Mouse (Mus musculus): ENCODE results near the gene Sorbs2. TPM values are rescaled to one million over a fixed set of nuclear protein-coding genes. Genes with fewer than 3 reads are reported as not detected.

Sorbs2 gene
- polyA plus RNA-seq, 1 experiment from 2014 or later: 77.9 TPM

DNA sequence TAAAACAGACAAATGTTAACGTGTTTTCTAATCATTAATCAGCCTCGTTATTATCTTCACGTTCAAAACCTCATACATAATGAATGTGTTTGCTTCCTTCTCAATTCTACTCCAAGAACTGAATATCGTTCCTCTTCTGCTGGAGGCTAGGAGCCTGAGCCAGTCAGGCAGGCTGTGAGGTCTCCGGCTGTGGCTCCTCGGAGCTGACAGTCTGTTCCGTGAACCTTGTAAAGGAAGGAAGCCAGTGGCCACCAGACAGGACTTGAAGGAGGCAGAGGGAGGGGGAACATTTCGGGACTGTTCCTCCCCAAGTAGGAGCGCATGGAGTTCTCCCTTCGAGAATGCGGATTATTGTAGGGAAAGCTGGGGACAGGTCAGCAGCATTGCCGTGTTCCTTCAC is 153.0 kb downstream of the Sorbs2 start:
- Histone ChIP-seq H3K4me1 (replicated peaks) (peaks cover 20% of the 10 kb centered on the region), H3K4me3 (replicated peaks) (no peak overlapping the region), H3K27ac (no peak overlapping the region), H3K4me2 (replicated peaks) (no peak overlapping the region), H3K9me3 (no peaks in the 10 kb centered on the region), H3K9ac (replicated peaks) (no peak overlapping the region), H3K36me3 (peaks cover 10% of the 10 kb centered on the region; the same call in 1 of the 2 replicates), H3K27me3 (no peaks in the 10 kb centered on the region)
- WGBS: 63% methylated on average over 12 of the region's 12 CpGs
- no peak for ATAC-seq

DNA sequence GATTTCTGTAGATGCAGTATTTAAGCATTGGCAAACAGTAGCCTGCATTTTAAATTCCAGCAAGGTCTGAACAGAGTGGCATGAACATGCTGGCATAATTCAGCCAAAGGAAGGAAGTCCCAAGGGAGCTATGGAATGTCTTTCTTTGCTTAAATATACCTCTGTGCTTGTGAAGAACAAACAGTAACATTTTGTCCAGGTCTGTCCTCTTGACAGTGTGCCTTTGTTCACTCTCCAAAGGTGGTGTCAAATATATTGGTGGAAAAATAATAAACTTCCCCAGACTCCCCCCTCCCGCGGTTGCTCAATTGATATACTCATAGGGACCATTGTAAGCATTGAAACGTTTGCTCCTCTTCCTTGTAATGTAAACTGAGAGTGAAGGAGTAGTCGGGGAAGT is 154.0 kb downstream of the Sorbs2 start:
- H3K36me3 ChIP-seq: peaks cover 10% of the 10 kb centered on the region; the same call in 1 of the 2 replicates
- 71% methylated on average over 4 of the region's 4 CpGs for WGBS

GRCm38 (mm10) chr8:45666221-45666620 is 158.6 kb downstream of the Sorbs2 start:
- 66% methylated on average over 7 of the region's 7 CpGs for WGBS
- no peak for ATAC-seq

More for the DNA sequence above, 154.0 kb downstream of the Sorbs2 start:
- Histone ChIP-seq H3K4me3 (replicated peaks) (no peak overlapping the region), H3K9me3 (no peaks in the 10 kb centered on the region), H3K9ac (replicated peaks) (no peak overlapping the region), H3K27me3 (no peaks in the 10 kb centered on the region), H3K27ac (no peak overlapping the region), H3K4me1 (replicated peaks) (peaks cover 22% of the 10 kb centered on the region), H3K4me2 (replicated peaks) (no peak overlapping the region)
- ATAC-seq: no peak

DNA sequence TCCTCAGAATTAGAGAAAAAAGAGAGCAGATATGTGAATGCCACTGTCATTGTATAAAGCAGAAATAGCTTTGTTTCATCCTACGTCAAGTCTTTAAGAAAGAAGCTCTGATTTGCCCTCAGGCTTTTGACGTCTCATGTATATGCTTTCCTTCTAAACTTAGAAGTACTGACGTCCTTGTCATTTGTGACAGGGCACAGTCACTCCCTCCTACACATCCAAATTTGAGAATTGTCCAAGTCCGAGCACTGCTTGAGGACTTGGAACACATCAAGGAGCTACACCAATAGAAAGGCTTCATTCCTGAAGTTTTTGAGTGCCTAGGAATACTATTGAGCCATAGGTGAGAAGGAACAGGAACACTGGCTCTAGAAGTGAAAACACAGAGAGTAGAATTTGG is 165.6 kb downstream of the Sorbs2 start:
- Histone ChIP-seq H3K9ac (replicated peaks) (no peak overlapping the region), H3K27me3 (no peaks in the 10 kb centered on the region), H3K4me2 (replicated peaks) (no peak overlapping the region), H3K36me3 (no peaks in the 10 kb centered on the region), H3K27ac (no peak overlapping the region), H3K4me3 (replicated peaks) (no peak overlapping the region), H3K4me1 (replicated peaks) (peaks cover 22% of the 10 kb centered on the region), H3K9me3 (no peaks in the 10 kb centered on the region)
- WGBS: 87% methylated on average over 4 of the region's 4 CpGs
- ATAC-seq: no peak

More at GRCm38 (mm10) chr8:45666221-45666620, 158.6 kb downstream of the Sorbs2 start:
- no peaks in the 10 kb centered on the region for H3K27me3 ChIP-seq
- no peak overlapping the region for H3K27ac ChIP-seq
- no peaks in the 10 kb centered on the region for H3K9me3 ChIP-seq
- 0 out of 2 replicates have a peak, but pooled peaks cover 4% of the 10 kb centered on the region for H3K36me3 ChIP-seq
- no peak overlapping the region for H3K9ac ChIP-seq (replicated peaks)
- peaks cover 7% of the 10 kb centered on the region for H3K4me1 ChIP-seq (replicated peaks)
- no peak overlapping the region for H3K4me3 ChIP-seq (replicated peaks)
- no peak overlapping the region for H3K4me2 ChIP-seq (replicated peaks)

DNA sequence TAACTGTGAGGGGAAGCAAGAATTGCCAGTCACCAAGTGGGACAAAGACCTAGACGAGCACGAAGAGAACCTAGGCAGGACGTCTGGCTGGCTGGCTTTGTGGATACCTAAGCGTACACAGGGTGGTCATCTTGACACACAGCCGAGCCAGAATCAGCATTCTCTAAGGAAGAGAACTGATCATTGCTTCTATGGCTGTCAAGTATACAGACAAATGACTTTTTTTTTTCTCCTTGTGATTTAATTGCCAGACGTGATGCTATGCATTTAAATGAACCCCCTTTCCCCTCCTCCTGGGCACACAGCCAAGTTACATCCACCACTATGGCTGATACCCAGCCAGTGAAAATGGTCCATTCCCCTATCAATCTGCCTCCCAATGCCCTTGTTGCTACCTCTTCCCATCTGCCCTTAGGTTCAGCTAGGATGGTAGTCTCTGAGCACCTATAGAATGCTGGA is 168.3 kb downstream of the Sorbs2 start:
- Histone ChIP-seq H3K27ac (peak overlapping the region; percentile 74), H3K27me3 (no peaks in the 10 kb centered on the region), H3K36me3 (no peaks in the 10 kb centered on the region), H3K4me3 (replicated peaks) (no peak overlapping the region), H3K4me2 (replicated peaks) (0 out of 2 replicates have a peak overlapping the region, but pooled peaks have one; percentile 6), H3K4me1 (replicated peaks) (peaks cover 23% of the 10 kb centered on the region), H3K9me3 (no peaks in the 10 kb centered on the region), H3K9ac (replicated peaks) (no peak overlapping the region)
- WGBS: 38% methylated on average over 6 of the region's 6 CpGs
- ATAC-seq: peak; percentile 70

DNA sequence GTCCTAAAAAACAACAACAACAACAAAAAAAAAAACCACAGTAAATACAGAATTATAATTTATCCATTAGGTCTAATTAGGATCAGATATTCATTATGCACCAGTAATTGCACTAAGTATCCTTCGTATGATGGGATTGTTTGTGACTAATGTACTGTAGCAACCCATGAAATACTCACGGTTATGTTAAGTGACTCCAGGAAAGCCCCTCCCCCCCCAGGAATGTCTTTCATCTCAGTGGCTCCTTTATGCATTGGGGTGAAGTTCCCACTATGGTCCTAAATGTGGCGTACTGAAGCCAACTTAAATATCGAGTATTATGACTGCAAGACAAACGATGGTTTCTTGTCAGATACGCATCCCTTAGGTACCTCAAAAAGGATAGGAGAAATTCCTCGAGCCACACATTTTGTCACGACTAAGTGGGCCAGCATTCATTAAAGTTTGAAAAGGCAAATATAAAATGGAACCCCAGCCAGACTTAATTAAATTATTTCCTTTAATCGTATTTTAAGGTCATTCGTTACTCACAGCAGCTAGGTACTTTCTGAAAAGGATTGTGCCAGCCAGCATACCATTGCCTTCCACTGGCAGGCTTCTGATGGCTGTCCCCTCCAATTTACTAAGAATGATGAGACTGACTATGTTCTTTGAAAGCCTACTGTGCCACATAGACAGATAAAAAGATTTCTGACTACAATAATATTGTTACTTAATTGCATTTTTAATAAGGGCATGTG is 169.7 kb downstream of the Sorbs2 start:
- H3K4me1 ChIP-seq (replicated peaks): peaks cover 23% of the 10 kb centered on the region

DNA sequence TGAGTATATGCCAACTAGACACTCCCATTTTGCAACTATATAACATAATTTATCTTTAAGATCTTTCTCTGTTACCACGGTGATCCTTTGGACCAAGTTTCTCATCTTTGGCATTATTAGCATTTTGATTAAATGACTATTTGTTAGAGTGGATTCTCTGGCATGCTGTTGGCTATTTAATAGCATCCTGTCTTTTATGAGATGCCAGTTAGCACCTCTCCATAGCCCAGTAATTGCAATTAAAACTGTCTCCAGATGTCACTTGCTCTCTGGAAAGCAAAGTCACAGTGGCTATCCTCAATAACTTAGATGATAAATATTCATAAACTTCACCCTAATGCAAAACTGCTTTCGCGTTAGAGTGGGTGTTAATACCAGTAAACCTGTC is 170.3 kb downstream of the Sorbs2 start:
- Histone ChIP-seq H3K4me3 (replicated peaks) (no peak overlapping the region), H3K9ac (replicated peaks) (no peak overlapping the region), H3K4me2 (replicated peaks) (no peak overlapping the region), H3K9me3 (no peaks in the 10 kb centered on the region), H3K36me3 (no peaks in the 10 kb centered on the region), H3K27ac (no peak overlapping the region), H3K4me1 (replicated peaks) (peaks cover 26% of the 10 kb centered on the region), H3K27me3 (no peaks in the 10 kb centered on the region)
- WGBS: 61% methylated on average over 3 of the region's 3 CpGs
- no peak for ATAC-seq

More for the DNA sequence above, 169.7 kb downstream of the Sorbs2 start:
- no peak overlapping the region for H3K9ac ChIP-seq (replicated peaks)
- H3K4me3 ChIP-seq (replicated peaks): no peak overlapping the region
- no peak overlapping the region for H3K4me2 ChIP-seq (replicated peaks)
- 0 out of 2 replicates have a peak overlapping the region, but pooled peaks have one; percentile 19 for H3K27ac ChIP-seq
- no peaks in the 10 kb centered on the region for H3K9me3 ChIP-seq
- H3K27me3 ChIP-seq: no peaks in the 10 kb centered on the region
- WGBS: 40% methylated on average over 10 of the region's 10 CpGs
- ATAC-seq: 0 out of 2 replicates have a peak, but pooled peaks have one; percentile 44
- no peaks in the 10 kb centered on the region for H3K36me3 ChIP-seq

- no peaks in the 10 kb centered on the region for H3K27me3 ChIP-seq
- ATAC-seq: no peak
- no peak overlapping the region for H3K9ac ChIP-seq (replicated peaks)
- no peak overlapping the region for H3K4me3 ChIP-seq (replicated peaks)
- H3K4me2 ChIP-seq (replicated peaks): no peak overlapping the region
- H3K9me3 ChIP-seq: no peaks in the 10 kb centered on the region
- 86% methylated on average over 3 of the region's 3 CpGs for WGBS
- H3K4me1 ChIP-seq (replicated peaks): peaks cover 24% of the 10 kb centered on the region
- no peak overlapping the region for H3K27ac ChIP-seq
- no peaks in the 10 kb centered on the region for H3K36me3 ChIP-seq
Measured at GRCm38 (mm10) chr8:45681171-45681570, 173.6 kb downstream of the Sorbs2 start.

GRCm38 (mm10) chr8:45682845-45683383 is 175.3 kb downstream of the Sorbs2 start:
- H3K36me3 ChIP-seq: no peaks in the 10 kb centered on the region
- no peaks in the 10 kb centered on the region for H3K27me3 ChIP-seq
- 68% methylated on average over 8 of the region's 8 CpGs for WGBS
- no peak overlapping the region for H3K4me3 ChIP-seq (replicated peaks)
- no peaks in the 10 kb centered on the region for H3K9me3 ChIP-seq
- 0 out of 2 replicates have a peak overlapping the region, but pooled peaks have one; percentile 45 for H3K27ac ChIP-seq
- ATAC-seq: 0 out of 2 replicates have a peak, but pooled peaks have one; percentile 58
- H3K4me1 ChIP-seq (replicated peaks): peaks cover 14% of the 10 kb centered on the region
- no peak overlapping the region for H3K9ac ChIP-seq (replicated peaks)
- H3K4me2 ChIP-seq (replicated peaks): no peak overlapping the region

GRCm38 (mm10) chr8:45687942-45688695 is 180.5 kb downstream of the Sorbs2 start:
- H3K27me3 ChIP-seq: no peaks in the 10 kb centered on the region
- peaks cover 19% of the 10 kb centered on the region for H3K4me1 ChIP-seq (replicated peaks)
- no peak overlapping the region for H3K4me3 ChIP-seq (replicated peaks)
- H3K9me3 ChIP-seq: no peaks in the 10 kb centered on the region
- H3K36me3 ChIP-seq: peaks cover 5% of the 10 kb centered on the region
- ATAC-seq: no peak
- no peak overlapping the region for H3K9ac ChIP-seq (replicated peaks)
- H3K27ac ChIP-seq: no peak overlapping the region
- 70% methylated on average over 12 of the region's 12 CpGs for WGBS
- H3K4me2 ChIP-seq (replicated peaks): no peak overlapping the region

DNA sequence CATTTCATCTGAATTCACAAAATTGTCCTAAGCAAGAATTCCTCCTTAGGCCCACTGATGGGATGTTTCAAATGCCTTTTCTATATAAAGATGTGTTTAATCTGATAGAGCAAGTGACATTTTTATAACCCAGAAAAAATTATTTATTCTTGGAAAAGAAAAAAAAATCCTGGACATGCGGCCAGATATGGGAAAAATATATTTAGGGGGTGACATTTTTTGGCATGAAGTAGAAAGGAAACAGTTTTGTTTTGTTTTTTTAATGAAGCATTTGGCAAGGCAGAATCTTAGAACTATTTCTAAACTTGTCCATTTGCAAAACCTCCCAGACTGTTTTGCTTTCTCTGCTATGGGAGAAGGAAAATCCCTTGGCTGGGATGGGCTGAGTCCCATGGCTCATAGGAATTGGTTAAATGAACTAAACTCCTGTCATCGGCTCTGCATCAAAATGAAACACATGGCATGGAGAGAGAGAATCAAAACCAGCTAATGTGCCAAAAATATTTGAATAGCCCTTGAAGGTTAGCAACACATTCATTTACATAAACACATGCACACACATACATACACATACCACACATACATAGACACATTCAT is 182.1 kb downstream of the Sorbs2 start:
- Histone ChIP-seq H3K27me3 (no peaks in the 10 kb centered on the region), H3K9me3 (no peaks in the 10 kb centered on the region), H3K4me1 (replicated peaks) (peaks cover 17% of the 10 kb centered on the region), H3K27ac (no peak overlapping the region), H3K4me3 (replicated peaks) (no peak overlapping the region), H3K36me3 (peaks cover 5% of the 10 kb centered on the region), H3K9ac (replicated peaks) (no peak overlapping the region), H3K4me2 (replicated peaks) (no peak overlapping the region)
- ATAC-seq: no peak
- 87% methylated on average over 2 of the region's 2 CpGs for WGBS
